Mouse (Mus musculus): ENCODE data around the gene Olfr283.
"Not testable (repeated sequence)": the region's sequence is repeated elsewhere in the genome, so short reads cannot be mapped to it uniquely, and the experiment has no call there.

Gene Olfr283

DNA sequence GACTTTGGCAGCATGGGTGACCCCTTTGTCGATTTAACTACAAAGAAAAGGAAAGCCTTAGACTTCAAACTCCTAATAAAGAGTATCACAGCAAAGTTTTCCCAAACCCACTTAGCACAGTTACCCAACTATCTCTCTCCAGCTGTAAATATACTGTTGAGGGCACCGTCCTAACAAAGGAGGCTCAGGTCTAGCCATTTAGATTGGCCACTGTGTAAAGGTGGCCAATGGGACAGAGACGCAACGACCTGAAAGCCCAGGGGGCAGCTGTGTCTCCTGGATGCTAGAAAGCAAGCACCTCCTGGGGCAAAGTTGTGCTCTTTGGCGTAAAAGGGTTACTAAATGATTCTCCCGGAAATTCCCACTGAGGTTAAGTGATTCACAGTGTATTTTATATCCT lies at the start of gene Olfr283:
Gene Olfr283 (minus strand): TSS at position 101 of the 400 bp plus-strand sequence.
- no peak for DNase-seq (ENCODE audit: low spot score in 2 of 2)

DNA sequence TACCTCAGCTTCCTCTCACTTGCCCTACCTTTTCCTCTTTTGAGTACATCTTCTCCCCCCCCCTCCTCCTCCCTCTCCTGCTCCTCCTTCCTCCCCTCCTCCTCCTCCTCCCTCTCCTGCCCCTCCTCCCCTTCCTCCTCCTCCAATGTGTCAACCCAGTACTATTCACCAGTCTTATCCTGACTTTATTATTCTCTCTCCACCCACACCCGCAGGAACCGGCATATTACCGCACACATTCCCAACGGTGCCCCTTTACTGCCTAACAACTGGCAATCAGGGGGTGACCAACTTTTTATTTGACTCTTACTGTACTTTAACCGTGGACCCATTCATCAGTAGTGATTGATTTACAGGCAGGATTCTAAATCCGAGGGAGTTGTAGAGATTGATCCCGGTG lies 44.4 kb upstream of the Olfr283 start:
- no peak for DNase-seq (ENCODE audit: low spot score in 2 of 2)

DNA sequence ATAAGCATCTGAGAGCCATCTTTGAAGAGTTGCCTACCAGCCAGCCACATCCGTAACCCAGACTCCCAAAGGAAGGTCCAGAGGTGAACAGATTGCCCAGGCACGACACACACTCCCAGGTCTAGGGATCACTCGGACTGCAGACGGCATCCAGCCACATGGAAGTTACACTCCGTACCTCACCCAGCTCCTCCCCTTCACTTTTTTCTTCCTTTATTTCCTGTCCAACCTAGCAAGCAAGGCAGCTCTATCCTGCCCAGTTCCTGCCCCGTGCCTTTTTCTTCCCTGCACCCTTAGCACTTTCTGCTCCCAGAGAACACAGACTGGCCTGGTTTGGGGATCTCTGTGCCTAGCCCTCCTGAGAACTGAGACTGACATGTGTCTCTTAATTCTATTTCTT lies 44.0 kb upstream of the Olfr283 start:
- no peak for DNase-seq (ENCODE audit: low spot score in 2 of 2)

DNA sequence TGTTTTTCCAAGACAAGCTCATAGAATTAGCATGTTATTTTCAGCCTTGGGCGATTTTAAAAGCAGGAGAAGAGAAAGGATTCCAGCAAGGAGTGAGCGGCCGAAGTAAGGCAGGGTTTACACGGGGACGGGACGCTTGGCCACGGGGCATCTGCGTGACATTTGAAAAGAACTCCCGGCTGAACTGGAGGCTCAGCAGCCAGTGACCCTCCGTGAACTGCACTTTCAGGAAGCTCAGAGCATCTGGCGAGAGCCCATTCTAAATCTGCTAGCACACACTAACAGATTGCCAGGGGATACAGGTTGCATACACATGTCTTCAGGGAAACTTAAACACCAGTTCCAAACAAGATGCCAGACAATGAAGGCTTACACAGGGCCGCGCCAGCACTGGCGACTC lies 43.6 kb upstream of the Olfr283 start:
- DNase-seq (ENCODE audit: low spot score in 2 of 2), result no peak

DNA sequence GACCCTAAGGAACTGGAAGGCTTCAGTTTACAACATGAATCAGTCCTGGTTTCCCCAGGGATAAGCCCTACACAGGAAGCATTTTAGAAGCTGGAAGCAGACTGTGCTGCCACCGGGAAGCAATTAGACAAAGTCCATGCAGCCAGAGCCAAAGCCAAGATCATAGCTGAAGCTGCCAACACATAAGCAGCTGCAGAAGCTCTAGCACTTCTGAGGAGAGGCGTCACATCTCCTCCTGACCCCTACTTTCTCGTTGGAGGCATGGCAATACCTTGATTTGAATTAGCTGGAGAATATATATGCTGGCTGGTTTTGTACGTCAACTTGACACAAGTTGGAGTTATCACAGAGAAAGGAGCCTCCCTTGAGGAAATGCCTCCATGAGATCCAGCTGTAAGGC lies 40.2 kb upstream of the Olfr283 start:
- no peak for DNase-seq (ENCODE audit: low spot score in 2 of 2)

DNA sequence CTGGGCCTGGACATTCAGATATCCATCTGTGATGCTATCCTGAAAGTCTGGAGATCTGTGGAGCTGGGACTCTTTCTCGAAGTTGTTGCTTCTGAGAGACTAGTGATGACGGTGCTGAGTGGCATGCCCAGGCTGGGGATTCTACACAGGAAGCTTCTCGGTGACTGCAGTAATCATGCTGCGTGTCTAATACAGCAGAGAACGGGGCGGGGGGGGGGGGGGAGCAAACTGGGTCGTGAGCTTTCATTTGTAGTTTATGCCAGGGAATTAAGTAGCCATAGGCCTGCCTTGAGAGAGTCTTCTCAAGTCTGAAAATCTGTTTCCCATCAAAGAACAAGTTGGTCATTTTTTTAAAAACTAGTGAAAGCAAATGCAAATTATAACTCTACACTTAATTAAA lies 37.4 kb upstream of the Olfr283 start:
- no peak for DNase-seq (ENCODE audit: low spot score in 2 of 2)

DNA sequence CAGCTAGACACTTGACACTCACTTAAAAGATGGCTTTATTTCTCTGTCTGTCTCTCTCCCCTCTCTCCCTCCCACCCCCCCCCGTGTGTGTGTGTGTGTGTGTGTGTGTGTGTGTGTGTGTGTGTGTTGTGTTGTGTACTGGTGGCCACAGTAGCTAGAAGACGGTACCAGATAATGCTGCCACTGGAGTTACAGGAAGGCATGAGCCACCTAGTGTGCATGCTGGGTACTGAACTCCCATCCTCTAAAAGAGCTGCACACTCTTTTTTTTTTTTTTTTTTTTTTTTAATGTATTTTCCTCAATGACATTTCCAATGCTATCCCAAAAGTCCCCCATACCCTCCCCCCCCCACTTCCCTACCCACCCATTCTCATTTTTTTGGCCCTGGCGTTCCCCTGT lies 36.5 kb upstream of the Olfr283 start:
- not testable (repeated sequence) for DNase-seq (ENCODE audit: low spot score in 2 of 2)

DNA sequence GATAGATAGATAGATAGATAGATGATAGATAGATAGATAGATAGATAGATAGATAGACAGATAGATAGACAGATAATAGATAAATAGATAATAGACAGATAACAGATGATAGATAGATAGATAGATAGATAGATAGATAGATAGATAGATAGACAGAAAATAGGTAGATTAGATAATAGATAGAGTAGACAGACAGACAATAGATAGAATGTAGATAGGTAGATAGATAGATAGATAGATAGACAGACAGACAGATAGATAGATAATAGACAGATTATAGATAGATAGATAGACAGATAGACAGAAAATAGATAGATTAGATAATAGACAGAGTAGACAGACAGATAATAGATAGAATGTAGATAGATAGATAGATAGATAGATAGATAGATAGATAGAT lies 36.1 kb upstream of the Olfr283 start:
- not testable (repeated sequence) for DNase-seq (ENCODE audit: low spot score in 2 of 2)

DNA sequence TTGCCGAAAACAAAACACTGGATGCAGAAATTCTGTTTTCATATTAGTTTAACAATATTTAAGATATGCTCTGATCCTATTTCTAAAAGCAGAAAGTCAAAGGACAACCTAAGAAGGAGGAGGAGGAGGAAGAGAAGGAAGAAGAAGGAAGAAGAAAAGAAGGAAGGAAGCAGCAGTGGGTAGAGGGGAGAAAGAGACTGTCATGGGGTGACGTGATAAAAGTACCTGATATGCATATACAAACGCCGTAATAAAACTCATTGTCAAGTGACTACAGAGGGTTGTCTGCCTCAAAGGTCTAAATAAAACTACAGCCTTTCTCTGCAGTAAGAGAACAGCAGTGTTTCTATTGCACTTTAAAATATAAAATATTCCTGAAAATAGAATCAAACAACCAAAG lies 35.2 kb upstream of the Olfr283 start:
- DNase-seq (ENCODE audit: low spot score in 2 of 2), result no peak

DNA sequence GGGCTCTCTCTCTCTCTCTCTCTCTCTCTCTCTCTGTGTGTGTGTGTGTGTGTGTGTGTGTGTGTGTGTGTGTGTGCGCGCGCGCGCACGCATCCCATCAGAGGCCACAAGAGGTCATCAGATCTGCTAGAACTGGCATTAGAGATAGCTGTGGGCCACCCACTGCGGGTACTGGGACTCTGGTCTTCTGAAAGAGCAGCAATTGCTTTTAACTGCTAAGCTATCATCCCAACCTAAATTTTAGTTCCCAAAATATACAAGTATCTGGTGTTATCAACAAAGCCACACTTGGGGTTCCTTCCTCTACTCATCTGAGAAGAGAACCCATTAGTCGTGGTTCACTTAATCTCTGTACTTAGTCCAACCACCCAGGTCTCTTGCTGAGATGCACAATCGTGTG lies 29.5 kb upstream of the Olfr283 start:
- DNase-seq (ENCODE audit: low spot score in 2 of 2), result no peak

DNA sequence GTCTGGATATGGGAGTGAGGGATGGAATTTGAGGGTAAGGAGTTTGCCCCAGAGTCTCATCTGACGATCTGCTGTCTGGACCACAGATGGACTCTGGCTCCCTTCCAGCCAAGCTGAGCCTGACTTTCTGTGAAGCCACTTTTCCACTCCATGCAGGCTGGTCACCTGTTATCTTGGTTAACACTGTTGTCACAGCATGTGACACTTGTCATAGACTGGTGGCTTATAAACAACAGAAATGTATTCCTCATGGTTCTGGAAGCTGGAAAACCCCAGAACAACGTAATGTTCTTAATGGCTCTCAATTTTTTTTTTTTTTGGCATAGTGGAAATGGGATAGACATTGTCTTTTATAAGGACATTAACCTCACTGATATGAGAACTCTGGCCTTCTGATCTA lies 28.9 kb upstream of the Olfr283 start:
- DNase-seq (ENCODE audit: low spot score in 2 of 2), result no peak

DNA sequence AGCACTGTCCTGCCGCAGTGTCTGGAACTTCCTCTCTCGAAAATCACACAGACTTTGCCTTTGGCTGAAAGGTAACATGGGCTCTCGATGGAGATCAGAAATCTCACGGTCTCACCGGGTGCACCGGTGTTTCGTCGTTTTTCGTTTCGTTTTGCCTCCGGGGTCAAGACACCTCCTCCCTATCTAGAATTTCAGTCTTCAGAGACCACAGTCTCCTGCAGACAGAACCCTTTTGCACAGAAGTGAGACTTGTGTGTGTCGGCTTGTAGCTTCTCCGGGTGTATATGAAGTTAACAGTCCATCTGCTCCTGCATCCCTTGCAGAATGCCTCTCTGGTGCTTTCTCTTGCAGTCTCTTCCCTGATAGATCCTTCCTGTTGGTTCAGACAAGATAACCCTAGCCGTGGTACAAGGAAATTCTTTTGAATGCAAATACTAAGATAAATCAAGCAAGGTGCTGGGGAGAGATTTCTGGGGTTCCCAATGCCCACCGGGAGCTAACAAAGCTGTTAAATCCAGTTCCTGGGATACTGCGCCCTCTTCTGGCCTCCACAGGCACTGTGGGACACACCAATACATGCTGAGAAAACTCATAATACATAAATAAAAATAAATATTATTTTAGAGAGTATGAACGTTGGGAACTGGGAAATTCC lies 27.8 kb upstream of the Olfr283 start:
- DNase-seq (ENCODE audit: low spot score in 2 of 2), result no peak

DNA sequence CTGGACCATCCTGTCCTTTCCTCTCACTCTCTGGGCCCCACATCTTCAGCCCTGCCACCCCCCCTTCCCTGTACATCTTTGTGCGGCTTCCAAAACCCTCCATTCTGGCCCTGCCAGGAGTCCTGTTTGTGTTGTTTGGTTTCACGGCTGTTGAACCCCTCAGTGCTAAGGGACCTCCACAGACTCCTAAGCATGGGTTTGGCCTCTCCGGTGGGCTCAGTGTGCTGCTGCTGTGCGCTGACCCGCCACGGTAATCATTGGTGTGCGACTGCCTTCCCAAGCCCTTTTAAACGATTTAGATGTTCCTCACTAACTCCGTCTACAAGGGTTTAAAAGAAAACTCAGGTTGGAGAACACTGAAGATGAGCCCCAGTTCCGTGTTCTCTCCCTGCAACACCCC lies 21.6 kb upstream of the Olfr283 start:
- DNase-seq (ENCODE audit: low spot score in 2 of 2), result no peak

DNA sequence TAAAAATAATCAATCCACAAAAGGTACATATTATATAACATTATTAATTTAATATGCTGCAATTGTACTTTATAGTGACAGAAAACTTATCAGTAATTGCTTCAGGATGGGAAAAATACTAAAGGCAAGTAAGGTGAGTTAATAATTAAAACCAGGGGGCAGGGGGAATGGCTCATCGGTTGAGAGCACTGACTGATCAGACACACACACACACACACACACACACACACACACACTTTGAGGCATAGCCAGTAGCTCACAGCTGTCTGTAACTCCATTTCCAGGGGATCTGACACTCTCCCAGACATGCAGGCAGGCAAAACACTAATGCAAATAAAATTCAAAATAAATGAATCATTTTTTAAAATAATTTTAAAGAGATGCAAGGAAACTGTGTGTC lies 16.4 kb upstream of the Olfr283 start:
- no peak for DNase-seq (ENCODE audit: low spot score in 2 of 2)

DNA sequence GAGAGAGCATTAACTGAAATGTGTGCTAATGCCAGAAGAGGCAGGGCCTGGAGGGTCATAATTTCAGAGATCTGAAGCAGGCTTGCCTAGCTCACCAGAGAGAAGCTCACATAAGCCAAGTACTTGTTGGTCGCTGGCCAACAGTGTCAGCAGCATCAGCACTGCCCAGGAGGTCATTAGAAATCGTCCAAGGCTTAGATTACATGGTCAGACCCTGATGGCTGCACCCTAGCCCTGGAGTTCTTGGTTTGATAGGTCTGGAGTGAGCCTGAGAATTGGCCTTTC lies 11.1 kb upstream of the Olfr283 start:
- DNase-seq (ENCODE audit: low spot score in 2 of 2), result no peak

DNA sequence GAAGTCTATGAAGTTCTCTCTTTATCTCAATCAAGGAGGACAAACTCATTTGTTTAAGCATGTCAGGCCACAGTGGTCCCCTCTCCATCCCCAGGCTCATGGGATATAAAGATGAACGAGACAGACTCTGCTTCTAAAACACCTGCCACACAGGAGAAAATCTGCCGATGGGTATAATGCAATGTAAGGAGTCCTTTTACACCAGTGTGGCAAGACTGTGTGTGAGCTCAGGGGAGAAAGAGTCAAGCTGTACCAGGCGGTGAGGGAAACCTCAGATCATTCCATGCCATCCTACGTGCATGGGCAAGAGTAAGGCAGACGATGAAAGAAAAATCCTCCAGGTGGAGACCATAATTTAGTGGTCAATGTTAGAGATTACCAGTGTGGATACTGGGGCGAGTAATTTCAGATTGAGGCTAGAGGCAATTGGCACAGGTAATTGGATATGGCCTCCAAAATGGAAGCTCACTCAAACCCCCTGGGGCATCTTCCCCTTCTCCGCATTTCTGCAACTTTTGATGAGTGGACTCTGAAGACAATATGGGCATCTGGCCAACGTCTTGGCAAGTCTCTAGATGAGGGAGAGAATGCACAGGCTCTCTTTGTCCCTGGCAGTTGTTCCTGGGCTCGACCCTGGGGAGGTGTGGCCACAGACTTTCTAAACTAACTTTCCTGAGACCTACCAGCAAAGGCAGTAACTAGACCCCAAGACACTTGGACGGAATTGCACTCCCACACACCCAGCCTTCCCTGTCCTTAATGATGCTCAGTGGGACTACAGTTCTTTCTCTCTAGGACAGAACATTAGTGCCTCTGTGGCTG lies 10.5 kb upstream of the Olfr283 start:
- DNase-seq (ENCODE audit: low spot score in 2 of 2), result no peak

DNA sequence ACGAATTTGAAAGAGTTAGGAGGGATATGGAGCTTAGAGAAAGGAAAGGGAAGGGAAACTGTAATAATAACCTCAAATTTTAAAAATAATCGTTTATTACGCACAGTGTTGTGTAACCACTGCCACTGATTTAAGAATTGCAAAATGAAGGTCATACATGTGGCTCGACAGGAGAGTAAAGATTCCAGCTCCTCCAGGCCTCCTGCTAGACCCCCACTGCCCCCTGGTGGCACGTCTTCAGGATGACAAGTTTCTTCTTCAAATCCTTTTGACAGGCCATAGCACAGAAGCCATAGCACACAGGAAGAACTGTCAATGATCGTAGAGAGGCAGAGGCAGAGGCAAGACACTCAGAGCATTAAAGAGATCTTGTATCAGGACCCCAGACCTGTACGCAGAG lies 9.1 kb upstream of the Olfr283 start:
- DNase-seq (ENCODE audit: low spot score in 2 of 2), result peak in 1 of 2 experiments; percentile 5

DNA sequence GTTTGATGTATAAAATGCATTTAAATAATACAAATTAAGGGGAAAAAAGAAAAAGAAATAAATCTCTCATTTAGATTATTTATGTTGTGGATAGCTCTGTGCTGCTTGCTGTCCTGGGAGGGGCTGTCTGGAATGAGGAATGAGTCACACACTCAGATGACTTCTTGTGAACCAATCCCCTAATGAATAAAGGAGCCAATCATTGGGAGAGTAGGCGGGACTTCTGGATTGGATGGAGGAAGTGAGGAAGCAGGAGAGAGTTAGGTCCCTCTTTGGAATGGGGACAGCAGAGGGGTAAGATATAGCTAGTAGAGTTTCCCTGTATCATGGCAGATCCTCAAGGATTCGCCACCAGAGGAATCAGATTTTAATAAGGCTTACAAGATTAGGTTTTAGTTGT lies 6.9 kb upstream of the Olfr283 start:
- DNase-seq (ENCODE audit: low spot score in 2 of 2), result no peak

DNA sequence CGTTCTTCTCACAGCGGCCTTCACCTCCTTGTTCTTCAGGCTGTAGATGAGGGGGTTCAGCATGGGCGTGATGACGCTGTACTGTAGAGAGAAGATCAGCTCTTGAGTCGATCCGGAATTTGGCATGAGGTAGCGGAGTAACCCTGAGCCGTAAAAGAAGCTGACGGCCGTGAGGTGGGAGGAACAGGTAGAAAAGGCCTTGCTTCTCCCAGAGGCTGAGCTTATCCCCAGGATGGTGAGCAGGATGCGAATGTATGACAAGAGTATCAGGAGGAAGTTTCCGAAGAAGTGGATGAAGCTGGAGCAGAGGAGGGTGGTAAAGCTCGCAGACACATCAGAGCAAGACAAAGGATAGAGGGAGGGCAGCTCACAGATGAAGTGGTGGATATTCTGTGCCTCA lies 2.5 kb downstream of the Olfr283 start:
- no peak for DNase-seq (ENCODE audit: low spot score in 2 of 2)

DNA sequence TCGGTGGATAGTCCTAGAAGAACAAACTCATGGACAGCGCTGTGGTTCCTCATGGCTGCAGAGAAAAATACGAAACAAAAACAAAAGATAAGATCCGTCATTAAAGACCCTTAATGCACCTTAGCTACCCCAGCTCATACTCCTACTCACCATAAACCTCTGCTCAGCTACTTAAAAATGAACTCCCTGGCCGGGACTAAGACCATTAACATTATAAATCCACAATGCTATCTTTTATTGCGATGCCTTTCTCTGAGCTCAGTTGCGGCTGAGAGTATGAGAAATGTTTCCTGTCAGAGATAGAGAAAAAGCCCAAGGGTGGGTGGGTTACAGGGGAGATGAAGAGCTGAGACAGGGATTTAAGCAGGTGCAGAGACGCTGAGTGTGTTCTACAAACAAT lies 39.9 kb downstream of the Olfr283 start, which contains the start of gene Olfr284:
Gene Olfr284 (minus strand): TSS at position 101 of the 400 bp plus-strand sequence.
- no peak for DNase-seq (ENCODE audit: low spot score in 2 of 2)
